Mouse (Mus musculus) layer of hippocampus, postnatal 14 days (tissue): Measurements from ENCODE around the gene Slc6a5. TPM values are rescaled to one million over a fixed set of nuclear protein-coding genes. Genes with fewer than 3 reads are reported as not detected.
A peak's percentile ranks its signal among the peaks of the same experiment; 100 is the strongest.

Experiments used
- DNase-seq, 2 experiments: peaks; one replicate each; pipeline ENCODE4 v3.0.0; 2021 to 2022; ENCODE audit warnings: low spot score in 2 of 2, mixed read lengths in 1 of 2
- total RNA-seq, 2 experiments: library from RNA; stranded (reverse); gene quantifications; 2 replicates each; pipeline ENCODE4 v1.2.3; 2021

The Slc6a5 gene
- total RNA-seq, 2 experiments from 2014 or later, result 0.12 to 0.14 TPM

DNA sequence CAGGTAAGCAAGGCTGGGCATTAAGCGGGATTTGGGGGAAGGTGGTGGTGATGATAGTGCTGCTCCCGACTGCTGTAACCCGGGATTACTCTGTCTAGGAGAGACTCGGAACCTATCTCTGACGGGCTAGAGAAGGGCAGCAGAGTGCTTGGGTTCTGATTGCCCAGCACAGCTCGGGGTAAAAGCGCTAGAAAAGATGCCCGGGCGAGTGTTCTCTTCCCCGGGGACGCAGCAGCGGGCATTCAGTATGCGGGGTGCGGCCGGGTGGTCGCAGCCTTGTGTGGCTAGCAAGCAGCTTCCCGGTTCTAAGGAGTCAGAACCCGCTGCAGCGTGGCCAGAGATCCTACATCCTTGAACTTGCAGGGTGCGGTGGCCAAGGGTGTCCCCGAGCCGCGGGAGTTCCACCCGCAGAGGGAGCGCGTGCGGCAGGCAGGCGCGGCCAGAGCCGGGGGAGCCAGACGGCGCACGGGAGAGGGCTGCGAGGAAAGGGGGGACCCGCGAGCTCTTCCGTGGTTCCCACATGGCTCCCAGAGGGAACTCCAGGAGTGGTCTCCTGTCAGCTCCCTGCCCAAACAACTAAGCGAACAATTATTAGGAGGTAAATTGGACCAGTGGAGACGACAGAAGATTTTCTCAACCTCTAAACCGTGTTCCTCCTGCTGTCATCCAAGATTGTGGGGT lies 65.6 kb downstream of the Slc6a5 start:
- peak; percentile 28 to 58 for DNase-seq

DNA sequence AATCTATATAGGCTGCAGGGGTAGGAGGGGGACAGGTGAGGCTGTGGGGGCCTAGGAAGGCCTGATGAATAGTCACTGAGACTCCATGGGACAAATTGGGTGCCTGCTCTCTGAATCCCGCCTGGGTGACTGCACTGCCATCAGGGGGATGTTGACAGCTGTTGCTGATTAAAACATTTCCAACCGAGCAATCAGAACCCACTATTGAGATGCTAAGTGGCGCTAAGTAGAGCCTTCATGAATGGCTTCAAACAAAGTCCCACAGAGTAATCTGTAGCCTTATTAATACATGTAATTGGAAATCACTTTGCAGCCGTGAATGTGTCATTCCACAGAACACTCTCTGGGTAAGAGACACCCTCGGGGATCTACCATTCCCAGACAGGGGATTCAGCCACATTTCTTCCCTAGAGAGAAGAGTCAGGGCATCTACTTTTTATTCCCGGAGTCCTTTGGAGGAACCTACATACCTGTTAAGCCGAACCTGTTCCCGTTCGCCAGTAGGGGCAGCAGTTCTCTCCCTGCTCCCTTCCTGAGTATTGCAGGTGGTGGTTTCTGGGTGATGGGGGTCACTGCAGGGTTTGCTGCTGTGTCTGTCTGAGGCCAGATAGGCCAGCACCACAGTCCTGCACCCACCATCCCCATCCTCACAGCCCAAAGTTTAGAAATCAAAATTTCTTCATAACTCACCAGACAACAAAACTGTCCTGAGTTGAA lies 71.7 kb downstream of the Slc6a5 start:
- DNase-seq, result no peak

DNA sequence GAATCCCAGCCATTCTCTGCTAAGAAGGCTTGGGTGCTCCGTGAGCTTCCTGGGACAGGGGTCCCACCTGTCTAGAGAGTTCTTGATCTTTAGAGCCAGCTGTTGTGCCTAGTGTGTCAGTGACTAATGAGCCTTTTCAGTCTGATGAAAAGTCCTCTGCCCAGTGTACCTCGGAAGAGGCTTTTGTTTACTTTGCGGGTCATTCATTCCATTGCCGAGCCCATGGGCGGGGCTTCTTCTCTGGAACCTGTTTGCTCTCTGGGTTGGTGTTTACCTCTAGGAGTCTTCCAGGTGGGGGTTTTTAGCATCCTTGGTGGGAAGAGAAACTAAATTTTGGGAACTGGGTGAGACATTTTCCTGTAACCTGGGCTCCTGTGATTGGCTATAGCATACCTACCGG lies 74.8 kb downstream of the Slc6a5 start:
- DNase-seq, result no peak

DNA sequence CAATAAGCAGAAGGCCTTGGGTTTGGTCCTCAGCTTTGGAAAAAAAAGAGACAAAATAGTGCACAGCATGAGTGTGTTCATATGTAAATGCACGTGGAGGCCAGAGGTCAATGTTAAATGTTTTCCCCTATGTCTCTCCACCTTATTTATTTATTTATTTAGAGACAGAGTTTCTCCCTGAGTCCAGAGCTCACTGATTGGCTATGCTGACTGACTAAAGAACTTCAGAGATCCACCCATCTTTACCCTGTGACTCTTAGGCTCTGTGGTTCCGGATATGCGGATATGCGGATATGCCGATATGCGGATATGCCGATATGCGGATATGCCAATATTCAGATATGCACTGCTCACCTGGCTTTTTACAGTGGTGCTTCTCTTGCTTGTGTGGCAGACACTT lies 76.0 kb downstream of the Slc6a5 start:
- no peak for DNase-seq

DNA sequence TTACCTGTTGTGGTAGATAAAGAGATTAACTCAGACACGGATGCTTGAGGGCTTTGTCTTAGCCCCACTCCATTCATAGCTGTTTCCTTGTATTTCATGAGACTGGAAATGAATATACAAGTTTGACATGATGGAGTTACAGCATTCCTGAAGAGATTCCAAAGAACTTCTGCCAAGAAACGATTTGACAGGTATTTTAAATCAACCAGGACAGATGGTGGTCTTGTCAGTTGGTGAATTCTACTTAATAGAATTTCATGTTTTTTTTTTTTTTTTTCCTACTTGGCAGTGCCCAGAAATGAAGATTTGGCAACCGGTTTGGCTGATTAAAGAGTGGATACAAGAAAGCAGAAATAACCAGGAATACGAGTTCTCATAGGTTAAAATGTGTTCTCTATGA lies 89.4 kb downstream of the Slc6a5 start:
- no peak for DNase-seq

DNA sequence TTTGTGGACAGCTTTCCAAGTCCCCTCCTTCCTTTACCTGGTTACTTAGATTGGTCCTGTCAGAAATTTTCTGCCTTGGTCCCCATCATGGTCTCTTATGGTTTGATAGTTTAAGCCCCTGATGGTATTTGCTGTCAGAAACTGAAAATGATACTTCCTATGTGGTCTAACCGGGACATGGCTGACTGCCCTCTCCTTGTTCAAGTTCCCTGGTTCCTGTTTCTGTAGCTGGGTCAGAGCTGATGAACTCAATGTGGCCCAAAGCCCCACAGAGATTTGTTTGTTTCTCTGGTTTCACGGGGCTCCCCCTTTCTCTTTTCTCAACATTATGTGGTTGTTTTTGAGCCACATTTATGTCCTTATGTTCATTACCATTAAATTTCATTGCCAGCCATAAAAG lies 95.3 kb downstream of the Slc6a5 start:
- DNase-seq, result no peak

Other genes with a start within 250 kb of the Slc6a5 start
- 1 to 10 TPM; 8.2 to 8.3 TPM for gene Htatip2, start 151.0 kb upstream of the Slc6a5 start, total RNA-seq
- gene Prmt3, start 131.8 kb upstream of the Slc6a5 start, total RNA-seq, result 10 to 100 TPM; 28.5 to 33.0 TPM
- 10 to 100 TPM; 57.7 to 66.7 TPM for gene Nell1, start 64.7 kb downstream of the Slc6a5 start, total RNA-seq